Mouse (Mus musculus) urinary bladder, postnatal 0 days (tissue): ENCODE results near the gene Prok2. TPM values are rescaled to one million over a fixed set of nuclear protein-coding genes. Genes with fewer than 3 reads are reported as not detected.

Experiments
- polyA plus RNA-seq: library from polyadenylated mRNA; unstranded; fragments of >200 nt; fragmentation: Nextera tagmentation; extraction: Ambion mirVana; gene quantifications from 2 replicates; pipeline ENCODE4 v1.2.1, GENCODE M21; 2015

Gene Prok2
- 0.17 and 0.25 TPM in 2 replicates for polyA plus RNA-seq

GRCm38 (mm10) chr6:99725971-99726561 lies at the start of gene Prok2:
Prok2 (minus strand) TSS chr6:99726392.

GRCm38 (mm10) chr6:99692206-99692915 lies 33.8 kb downstream of the Prok2 start, which contains the start of gene Gpr27:
Gpr27 (plus strand) TSS chr6:99692679.

GRCm38 (mm10) chr6:99666318-99667171 lies 59.6 kb downstream of the Prok2 start, which contains the start of the genes Eif4e3 and Gm20696:
Eif4e3 (minus strand) TSS chr6:99666771.
Gm20696 (minus strand) TSS chr6:99666797.

Other genes with a start within 250 kb of the Prok2 start
- gene Foxp1, start 203.7 kb downstream of the Prok2 start, polyA plus RNA-seq, result 55.4 and 56.9 TPM in 2 replicates
- 11.2 and 12.3 TPM in 2 replicates for gene Eif4e3, start 59.6 kb downstream of the Prok2 start, polyA plus RNA-seq
- gene Gm20696, start 59.6 kb downstream of the Prok2 start, polyA plus RNA-seq, result 1.0 and 1.5 TPM in 2 replicates
- 2.1 TPM in 2 replicates for gene Gpr27, start 33.7 kb downstream of the Prok2 start, polyA plus RNA-seq